Mouse (Mus musculus) myocyte (in vitro differentiated cells): ENCODE measurements at regions not wholly inside any gene's neighbourhood (a gene's known extent, or its start where the extent isn't known, plus 50 kb on each side); places are given as distances from the start of the nearest gene placed in this dataset.

Experiments
- H3K27me3 ChIP-seq: one replicate; pipeline ENCODE4 v1.6.1; 2011; ENCODE audit not compliant: control insufficient read depth, insufficient read depth, insufficient read length
- H3K36me3 ChIP-seq: one replicate; pipeline ENCODE4 v1.6.1; 2011; ENCODE audit not compliant: control insufficient read depth, insufficient read depth
- H3K4me2 ChIP-seq: one replicate; pipeline ENCODE4 v1.6.1; 2011; ENCODE audit warnings: low read depth, control low read depth
- H3K4me3 ChIP-seq: one replicate; pipeline ENCODE4 v1.5.1; 2011; ENCODE audit warnings: mild to moderate bottlenecking, control low read depth, moderate library complexity
- H3K79me2 ChIP-seq: one replicate; pipeline ENCODE4 v1.6.1; 2011; ENCODE audit not compliant: control insufficient read depth, insufficient read depth
- H3ac ChIP-seq: one replicate; pipeline ENCODE4 v1.6.1; 2011; ENCODE audit not compliant: control insufficient read depth, insufficient read length
- CEBPB ChIP-seq: IDR thresholded peaks from 2 replicates; pipeline ENCODE4 v1.6.1; 2011; ENCODE audit warnings: mild to moderate bottlenecking, moderate library complexity; ENCODE audit not compliant: poor library complexity, insufficient read depth, severe bottlenecking
- E2F4 ChIP-seq: IDR thresholded peaks from one replicate; pipeline ENCODE4 v1.6.1; 2011; ENCODE audit warnings: mild to moderate bottlenecking, control low read depth, moderate library complexity; ENCODE audit not compliant: insufficient read depth
- MAX ChIP-seq: IDR thresholded peaks from one replicate; pipeline ENCODE4 v1.6.1; 2011; ENCODE audit warnings: low read depth, mild to moderate bottlenecking, control low read depth
- MYOD1 ChIP-seq, 3 experiments: IDR thresholded peaks; one replicate each; pipeline ENCODE4 v1.6.1; 2011; ENCODE audit warnings: control low read depth in 2 of 3, low read depth in 2 of 3, mild to moderate bottlenecking in 2 of 3, moderate library complexity in 1 of 3; ENCODE audit not compliant: insufficient read length in 2 of 3, control insufficient read depth in 1 of 3
- MYOG ChIP-seq, 3 experiments: IDR thresholded peaks; one replicate each; pipeline ENCODE4 v1.6.1; 2011; ENCODE audit warnings: control low read depth in 2 of 3, low read depth in 2 of 3, mild to moderate bottlenecking in 2 of 3; ENCODE audit not compliant: insufficient read length in 2 of 3, control insufficient read depth in 1 of 3, insufficient read depth in 1 of 3
- POLR2A ChIP-seq: IDR thresholded peaks from one replicate; pipeline ENCODE4 v1.6.1; 2011; ENCODE audit warnings: low read depth, mild to moderate bottlenecking, control low read depth, moderate library complexity; ENCODE audit not compliant: insufficient read length
- POLR2AphosphoS2 ChIP-seq: IDR thresholded peaks from one replicate; pipeline ENCODE4 v1.6.1; 2011; ENCODE audit warnings: low read depth, control low read depth; ENCODE audit not compliant: insufficient read length
- REST ChIP-seq: IDR thresholded peaks from one replicate; pipeline ENCODE4 v1.6.1; 2011; ENCODE audit warnings: mild to moderate bottlenecking, control low read depth, moderate library complexity; ENCODE audit not compliant: insufficient read depth, insufficient read length
- SRF ChIP-seq: IDR thresholded peaks from one replicate; pipeline ENCODE4 v1.6.1; 2011; ENCODE audit warnings: low read depth; ENCODE audit not compliant: control insufficient read depth, insufficient read length
- TCF12 ChIP-seq: IDR thresholded peaks from one replicate; pipeline ENCODE4 v1.6.1; 2011; ENCODE audit warnings: mild to moderate bottlenecking, control low read depth; ENCODE audit not compliant: poor library complexity, insufficient read depth, severe bottlenecking
- TCF3 ChIP-seq: IDR thresholded peaks from one replicate; pipeline ENCODE4 v1.6.1; 2011; ENCODE audit warnings: low read depth, control low read depth; ENCODE audit not compliant: insufficient read length
- USF1 ChIP-seq: IDR thresholded peaks from one replicate; pipeline ENCODE4 v1.6.1; 2011; ENCODE audit warnings: low read depth, mild to moderate bottlenecking, control low read depth, moderate library complexity

DNA sequence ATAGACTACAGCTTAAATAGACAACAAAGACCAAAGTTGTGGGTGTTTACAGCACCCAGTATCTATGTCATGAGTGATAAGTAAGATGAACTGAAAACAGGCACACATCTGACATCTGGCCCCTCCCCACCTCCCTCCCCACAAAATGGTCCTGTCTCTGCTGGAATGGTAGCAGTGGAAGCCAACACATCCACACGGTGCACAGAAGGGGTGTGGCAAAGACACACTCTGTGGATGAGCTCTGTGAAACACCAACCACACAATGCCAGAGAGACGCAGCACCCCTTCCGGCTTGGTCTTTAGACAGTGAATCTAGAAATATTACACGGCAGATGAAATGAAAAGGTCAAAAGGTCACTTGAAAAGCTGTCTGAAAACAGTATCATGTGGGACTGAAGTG is 85.6 kb downstream of the Fgf18 start:
- H3ac ChIP-seq: no peak overlapping the region
- H3K79me2 ChIP-seq: no peaks in the 10 kb centered on the region
- no peaks in the 10 kb centered on the region for H3K36me3 ChIP-seq
- no peaks in the 10 kb centered on the region for H3K27me3 ChIP-seq
- TF ChIP-seq MYOD1 (IDR thresholded peaks at IDR 0.05; ENCODE audit: control insufficient read depth in 1 of 3, insufficient read length in 2 of 3, low read depth in 2 of 3) (no peak), MYOG (IDR thresholded peaks at IDR 0.05; ENCODE audit: control insufficient read depth in 1 of 3, insufficient read depth in 1 of 3, insufficient read length in 2 of 3, low read depth in 2 of 3) (no peak), POLR2AphosphoS2 (no peak), TCF12 (no peak), REST (no peak), SRF (no peak), MAX (no peak), E2F4 (no peak), POLR2A (no peak), CEBPB (no peak), USF1 (no peak), TCF3 (no peak)
- no peak overlapping the region for H3K4me3 ChIP-seq
- no peak overlapping the region for H3K4me2 ChIP-seq

DNA sequence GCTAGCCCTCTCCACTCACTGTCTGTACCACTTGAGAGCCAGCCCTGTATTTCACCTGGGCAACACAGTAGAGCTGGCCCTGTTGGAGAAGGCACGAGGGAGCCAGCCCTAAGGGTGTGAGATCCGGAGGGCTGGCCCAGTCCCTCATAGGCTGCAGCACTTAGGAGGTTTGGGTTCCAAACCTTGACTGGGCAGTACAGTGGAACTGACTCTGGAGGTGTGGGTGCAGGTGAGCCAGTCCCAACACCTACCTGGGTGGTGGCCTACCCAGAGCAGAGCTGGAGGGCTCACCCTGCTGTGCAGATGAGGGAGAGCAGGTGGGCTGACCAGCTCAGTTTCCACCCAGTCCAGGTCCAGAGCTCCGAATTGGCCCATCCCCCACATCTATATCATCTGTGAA is 86.8 kb downstream of the Fgf18 start:
- Histone ChIP-seq H3K4me3 (no peak overlapping the region), H3K27me3 (no peaks in the 10 kb centered on the region), H3K36me3 (no peaks in the 10 kb centered on the region), H3K79me2 (no peaks in the 10 kb centered on the region), H3ac (no peak overlapping the region), H3K4me2 (no peak overlapping the region)
- TF ChIP-seq REST: no peak
- no peak for TF ChIP-seq POLR2A
- TF ChIP-seq TCF12: no peak
- TF ChIP-seq CEBPB: no peak
- TF ChIP-seq E2F4: no peak
- TF ChIP-seq MAX: no peak

DNA sequence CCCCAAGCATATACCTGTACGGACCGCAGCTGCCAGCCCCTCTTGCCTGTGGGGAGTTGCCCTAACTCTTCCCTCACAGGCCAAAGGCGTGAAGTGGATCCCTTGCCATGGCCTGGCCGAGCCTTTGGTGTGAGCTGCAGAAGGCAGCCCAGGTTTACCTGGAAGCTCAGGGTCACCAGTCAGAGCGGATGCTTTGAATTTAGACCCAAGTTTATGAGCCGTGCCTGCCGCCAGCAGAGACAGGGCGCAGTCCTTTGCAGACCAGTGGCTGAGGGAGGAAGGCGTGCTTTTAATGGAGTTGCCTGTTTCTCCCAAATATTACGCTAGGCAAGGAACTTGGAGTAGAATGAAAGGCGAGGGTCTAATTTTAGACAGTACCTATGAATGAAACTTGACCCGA is 97.0 kb downstream of the Fgf18 start:
- no peaks in the 10 kb centered on the region for H3K79me2 ChIP-seq
- H3K4me2 ChIP-seq: no peak overlapping the region
- no peak overlapping the region for H3K4me3 ChIP-seq
- H3ac ChIP-seq: no peak overlapping the region
- TF ChIP-seq MYOD1 (IDR thresholded peaks at IDR 0.05; ENCODE audit: control insufficient read depth in 1 of 3, insufficient read length in 2 of 3, low read depth in 2 of 3): no peak
- TF ChIP-seq POLR2AphosphoS2: no peak
- TF ChIP-seq POLR2A: no peak
- no peak for TF ChIP-seq REST
- TF ChIP-seq MAX: no peak
- no peak for TF ChIP-seq TCF12
- TF ChIP-seq SRF: no peak
- TF ChIP-seq USF1: no peak
- no peak for TF ChIP-seq CEBPB
- TF ChIP-seq MYOG (IDR thresholded peaks at IDR 0.05; ENCODE audit: control insufficient read depth in 1 of 3, insufficient read depth in 1 of 3, insufficient read length in 2 of 3, low read depth in 2 of 3): no peak
- no peak for TF ChIP-seq E2F4
- no peak for TF ChIP-seq TCF3
- H3K36me3 ChIP-seq: no peaks in the 10 kb centered on the region
- peaks cover 14% of the 10 kb centered on the region for H3K27me3 ChIP-seq

DNA sequence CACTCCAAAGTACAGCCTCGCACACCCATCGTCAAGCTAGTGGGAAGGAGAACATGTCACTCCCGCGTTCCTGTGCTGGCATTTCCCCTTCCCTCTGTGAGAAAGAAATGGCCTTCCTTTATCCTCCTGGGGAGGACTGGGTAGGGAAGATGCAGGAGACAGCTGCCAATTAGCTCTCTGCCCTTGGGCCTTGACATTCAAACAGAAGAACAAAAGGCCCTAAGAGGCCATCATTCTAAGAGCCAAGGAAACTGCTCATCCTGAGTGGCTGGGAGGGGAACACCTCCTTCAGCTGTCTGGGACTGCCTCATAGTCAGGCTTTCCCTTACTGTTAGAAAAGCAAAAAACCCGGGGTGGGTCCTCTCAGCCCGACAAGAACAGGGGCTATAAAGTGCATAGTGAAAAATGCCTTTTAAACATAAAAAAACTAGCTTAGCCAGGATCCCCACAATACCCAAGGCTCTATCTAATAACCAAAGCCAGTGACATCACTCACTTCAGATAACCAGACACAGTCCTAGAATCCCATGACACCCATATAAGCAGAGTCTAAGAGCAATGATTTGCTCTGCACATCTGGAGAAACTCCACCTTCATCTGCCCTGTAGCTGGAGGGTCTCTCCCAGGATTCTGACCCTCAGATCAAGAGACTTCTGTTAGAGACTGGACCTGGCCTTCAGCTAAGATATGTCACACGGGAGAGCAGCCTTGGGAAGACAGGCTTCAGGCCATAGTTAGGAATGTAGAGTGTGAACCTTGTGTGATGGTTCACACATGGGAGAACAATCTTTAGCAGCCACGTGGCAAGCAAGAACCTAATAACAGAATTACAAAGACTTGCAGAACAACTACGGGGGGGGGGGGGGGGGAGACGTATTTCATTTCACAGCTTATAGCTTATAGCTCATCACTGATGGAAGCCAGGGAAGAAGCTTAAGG is 107.1 kb downstream of the Fgf18 start:
- H3ac ChIP-seq: no peak overlapping the region
- H3K79me2 ChIP-seq: no peaks in the 10 kb centered on the region
- no peak overlapping the region for H3K4me2 ChIP-seq
- H3K27me3 ChIP-seq: peaks cover 14% of the 10 kb centered on the region
- TF ChIP-seq MYOG (IDR thresholded peaks at IDR 0.05; ENCODE audit: control insufficient read depth in 1 of 3, insufficient read depth in 1 of 3, insufficient read length in 2 of 3, low read depth in 2 of 3) (no peak), TCF12 (no peak), SRF (no peak), POLR2AphosphoS2 (no peak), E2F4 (no peak), USF1 (no peak), TCF3 (no peak), MAX (no peak), POLR2A (no peak), REST (no peak), MYOD1 (IDR thresholded peaks at IDR 0.05; ENCODE audit: control insufficient read depth in 1 of 3, insufficient read length in 2 of 3, low read depth in 2 of 3) (no peak), CEBPB (no peak)
- no peaks in the 10 kb centered on the region for H3K36me3 ChIP-seq
- H3K4me3 ChIP-seq: no peak overlapping the region

DNA sequence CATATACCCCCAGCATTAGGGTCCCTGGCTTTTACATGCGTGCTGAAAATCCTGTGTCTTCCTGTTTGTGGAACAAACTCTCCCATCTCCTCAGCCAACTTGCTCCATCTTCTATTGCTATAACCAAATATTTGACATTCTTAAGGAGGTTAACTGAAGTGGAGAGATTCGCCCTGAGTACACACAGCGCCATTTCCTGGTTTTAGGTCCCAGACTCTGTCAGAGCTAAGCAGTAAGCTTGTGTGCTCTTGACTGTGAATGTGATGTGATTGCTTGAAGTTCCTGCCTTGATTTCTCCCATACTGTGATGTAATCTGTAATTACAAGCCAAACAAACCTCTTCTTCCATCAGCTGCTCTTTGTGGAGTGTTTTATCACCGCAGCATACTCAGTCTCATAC is 110.8 kb downstream of the Fgf18 start:
- H3K4me2 ChIP-seq: no peak overlapping the region
- H3ac ChIP-seq: no peak overlapping the region
- H3K4me3 ChIP-seq: no peak overlapping the region
- TF ChIP-seq TCF12: no peak
- no peak for TF ChIP-seq MYOD1 (IDR thresholded peaks at IDR 0.05; ENCODE audit: control insufficient read depth in 1 of 3, insufficient read length in 2 of 3, low read depth in 2 of 3)
- H3K79me2 ChIP-seq: no peaks in the 10 kb centered on the region
- H3K27me3 ChIP-seq: peaks cover 14% of the 10 kb centered on the region
- no peaks in the 10 kb centered on the region for H3K36me3 ChIP-seq
